Mouse (Mus musculus) hematopoietic stem cell, adult 5-6 weeks (primary cell): ENCODE results near the gene Wfdc6a. TPM values are rescaled to one million over a fixed set of nuclear protein-coding genes. Genes with fewer than 3 reads are reported as not detected.
"Not testable (repeated sequence)": the region's sequence is repeated elsewhere in the genome, so short reads cannot be mapped to it uniquely, and the experiment has no call there.

Source experiments
- ATAC-seq, 2 experiments: fragments of 125-278 bp in 1 of 2; replicated peaks in 1 of 2; 2 replicates each; pipeline ENCODE4 v1.8.0; 2016 to 2017; ENCODE audit warnings: inconsistent platforms in 2 of 2, mild to moderate bottlenecking in 2 of 2, moderate number of reproducible peaks in 2 of 2, low read depth in 1 of 2, moderate TSS enrichment in 1 of 2; ENCODE audit not compliant: low FRiP score in 2 of 2, poor library complexity in 2 of 2, severe bottlenecking in 2 of 2, insufficient read depth in 1 of 2, low TSS enrichment in 1 of 2
- total RNA-seq: library from RNA; stranded (forward); fragments of 172-1452, 232-1000 nt; gene quantifications from 2 replicates; pipeline ENCODE4 v1.2.3, GENCODE M21; 2017

Gene Wfdc6a
- not detected in 2 replicates for total RNA-seq

GRCm38 (mm10) chr2:164585025-164585725 lies at the start of gene Wfdc6a:
Gene Wfdc6a (minus strand): TSS chr2:164585447.
- ATAC-seq: not testable (repeated sequence)

GRCm38 (mm10) chr2:164621775-164622174 lies 36.5 kb upstream of the Wfdc6a start:
- ATAC-seq: no peak

GRCm38 (mm10) chr2:164619050-164619449 lies 33.8 kb upstream of the Wfdc6a start:
- no peak for ATAC-seq

- no peak for ATAC-seq
These were observed 30.1 kb upstream of the Wfdc6a start for GRCm38 (mm10) chr2:164615386-164615785.

GRCm38 (mm10) chr2:164613471-164613870 lies 28.2 kb upstream of the Wfdc6a start, which contains the start of the genes Wfdc6b and Wfdc8:
Gene Wfdc6b (plus strand): TSS chr2:164613522.
Gene Wfdc8 (minus strand): TSS chr2:164613626.
- ATAC-seq: not testable (repeated sequence)

- ATAC-seq: no peak
These were observed 23.5 kb upstream of the Wfdc6a start for GRCm38 (mm10) chr2:164608781-164609180.

- no peak for ATAC-seq
These were observed 19.2 kb upstream of the Wfdc6a start for GRCm38 (mm10) chr2:164604411-164604810.

GRCm38 (mm10) chr2:164603482-164603881 lies 18.2 kb upstream of the Wfdc6a start:
- no peak for ATAC-seq

GRCm38 (mm10) chr2:164600179-164600578 lies 14.9 kb upstream of the Wfdc6a start:
- ATAC-seq: no peak

GRCm38 (mm10) chr2:164593494-164593893 lies 8.2 kb upstream of the Wfdc6a start, which contains the start of gene Eppin:
Gene Eppin (minus strand): TSS chr2:164593594.
- ATAC-seq: no peak

GRCm38 (mm10) chr2:164592014-164592413 lies 6.8 kb upstream of the Wfdc6a start:
- peak; percentile 53 to 56; a peak in 2 of 4 replicates for ATAC-seq

- not testable (repeated sequence) for ATAC-seq
These were observed 11.9 kb downstream of the Wfdc6a start, which contains the start of gene Spint3 for GRCm38 (mm10) chr2:164573359-164573758. Gene Spint3 (minus strand): TSS chr2:164573459.

- ATAC-seq: no peak
These were observed 17.8 kb downstream of the Wfdc6a start for GRCm38 (mm10) chr2:164567460-164567859.

- no peak for ATAC-seq
These were observed 18.2 kb downstream of the Wfdc6a start for GRCm38 (mm10) chr2:164566997-164567396.

GRCm38 (mm10) chr2:164564346-164564745 lies 20.9 kb downstream of the Wfdc6a start:
- ATAC-seq: no peak

- ATAC-seq: peak; percentile 43 to 60
These were observed 21.8 kb downstream of the Wfdc6a start for GRCm38 (mm10) chr2:164563339-164564038.

GRCm38 (mm10) chr2:164562391-164563188 lies 22.7 kb downstream of the Wfdc6a start, which contains the start of gene Wfdc2:
Gene Wfdc2 (plus strand): TSS chr2:164562413.
- no peak for ATAC-seq
